Comparison of ENCODE assay signal across 8 mouse cellular contexts in the genomic region with DNA sequence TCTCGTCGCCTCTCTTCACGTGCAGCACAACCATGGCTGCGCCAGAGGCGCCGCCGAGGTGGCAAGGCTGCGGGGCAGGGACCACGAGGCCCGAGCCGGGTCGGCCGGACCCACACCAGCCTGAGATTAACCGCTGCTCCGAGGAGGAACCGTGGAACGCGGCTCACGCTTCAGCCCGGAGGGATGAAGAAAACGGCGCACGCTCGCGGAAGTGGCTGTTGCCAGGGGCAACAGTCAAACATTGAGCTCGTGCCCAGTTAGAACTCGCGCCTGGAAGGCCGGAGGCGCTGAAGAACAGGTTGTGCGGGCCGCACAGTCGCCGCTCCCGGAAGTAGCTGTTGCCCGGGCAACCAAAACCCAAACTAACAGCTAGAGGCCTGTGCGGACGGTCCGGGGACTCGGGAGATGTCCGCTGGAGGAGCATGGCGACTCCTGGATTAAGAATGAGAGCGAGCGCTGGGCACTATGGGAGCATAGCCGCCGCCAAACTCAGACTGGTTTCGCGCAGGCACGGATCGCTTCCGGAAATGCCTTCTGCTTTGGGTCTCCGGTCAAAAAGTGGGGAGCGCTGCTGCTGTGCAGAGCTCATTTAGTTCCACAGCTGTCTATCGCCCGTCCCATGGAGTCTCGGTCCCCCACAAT. TPM values are rescaled to one million over a fixed set of nuclear protein-coding genes. Genes with fewer than 3 reads are reported as not detected.
A peak's percentile ranks its signal among the peaks of the same experiment; 100 is the strongest.
DNase-seq lines count a peak whose midpoint lies in the region; ATAC-seq and TF ChIP-seq lines count a peak whose summit lies in the region.

Cfap298 (minus strand) TSS at position 428 of the 642 bp plus-strand sequence.

- peaks cover 25% of the 10 kb centered on the region for H3K4me1 ChIP-seq in erythroblast, embryonic 14.5 days (ENCODE audit: control insufficient read depth)
- no peaks in the 10 kb centered on the region for H3K4me1 ChIP-seq in heart, embryonic 11.5 days (ENCODE audit: control insufficient read depth, insufficient read depth, low read length)
- H3K4me1 ChIP-seq in kidney, embryonic 16.5 days (ENCODE audit: insufficient read depth, low read length): peaks cover 3% of the 10 kb centered on the region; the same call in 1 of the 2 replicates
- peaks cover 2% of the 10 kb centered on the region; the same call in 1 of the 2 replicates for H3K4me1 ChIP-seq in liver, adult 2 months (ENCODE audit: control insufficient read depth, insufficient read depth, low read length)

- H3K27me3 ChIP-seq in C2C12 (ENCODE audit: control insufficient read depth, insufficient read depth, insufficient read length): no peaks in the 10 kb centered on the region
- H3K27me3 ChIP-seq in erythroblast, embryonic 14.5 days (ENCODE audit: control insufficient read depth): no peaks in the 10 kb centered on the region
- H3K27me3 ChIP-seq in heart, embryonic 11.5 days (ENCODE audit: control insufficient read depth, insufficient read depth, low read length): no peaks in the 10 kb centered on the region
- H3K27me3 ChIP-seq in kidney, embryonic 16.5 days (ENCODE audit: insufficient read depth, low read length): no peaks in the 10 kb centered on the region
- H3K27me3 ChIP-seq in liver, adult 2 months (ENCODE audit: control insufficient read depth, insufficient read depth, low read length): no peaks in the 10 kb centered on the region
- no peaks in the 10 kb centered on the region for H3K27me3 ChIP-seq in myocyte (ENCODE audit: control insufficient read depth, insufficient read depth, insufficient read length)
- H3K27me3 ChIP-seq in splenic B cell, adult 2 months (ENCODE audit: control insufficient read depth, insufficient read depth, low read length, poor library complexity, severe bottlenecking): no peaks in the 10 kb centered on the region

- H3K4me3 ChIP-seq in C2C12 (ENCODE audit: insufficient read depth, poor library complexity, severe bottlenecking): peak within 1 kb of the TSS; percentile 57
- H3K4me3 ChIP-seq in erythroblast, embryonic 14.5 days (replicated peaks): peak within 1 kb of the TSS; percentile 92
- H3K4me3 ChIP-seq in heart, embryonic 11.5 days (ENCODE audit: low read depth, low read length): peak within 1 kb of the TSS; percentile 88
- H3K4me3 ChIP-seq in kidney, embryonic 16.5 days (ENCODE audit: low read length): peak within 1 kb of the TSS; percentile 89
- peak within 1 kb of the TSS; percentile 82 for H3K4me3 ChIP-seq in liver, adult 2 months (ENCODE audit: insufficient read depth, low read depth, low read length)
- peak within 1 kb of the TSS; percentile 62 for H3K4me3 ChIP-seq in myocyte

- H3K27ac ChIP-seq in heart, embryonic 11.5 days (ENCODE audit: low read depth, low read length): peak within 1 kb of the TSS; percentile 85
- H3K27ac ChIP-seq in kidney, embryonic 16.5 days (ENCODE audit: low read length): peak within 1 kb of the TSS; percentile 84
- H3K27ac ChIP-seq in liver, adult 2 months (replicated peaks; ENCODE audit: insufficient read depth, low read depth, low read length): peak within 1 kb of the TSS; percentile 63

- peak within 1 kb of the TSS; percentile 84 for H3K9ac ChIP-seq in heart, embryonic 11.5 days (ENCODE audit: low read depth, low read length)
- peak within 1 kb of the TSS; percentile 88 for H3K9ac ChIP-seq in kidney, embryonic 16.5 days (replicated peaks; ENCODE audit: low read length)
- peak within 1 kb of the TSS; percentile 81 for H3K9ac ChIP-seq in liver, adult 2 months (ENCODE audit: low read depth, low read length)

- 0 out of 2 replicates have a peak, but pooled peaks have one; percentile 51 for TF ChIP-seq POLR2A in brain, embryonic 14.5 days (IDR thresholded peaks at IDR 0.05; ENCODE audit: borderline replicate concordance, extremely low read depth, insufficient read depth, insufficient read length, poor library complexity, severe bottlenecking)
- peak; percentile 26; the same call in 1 of the 2 replicates for TF ChIP-seq POLR2A in liver, adult 2 months (IDR thresholded peaks at IDR 0.05; ENCODE audit: extremely low read depth, insufficient read depth, low read length)
- peak; percentile 60 for TF ChIP-seq POLR2A in myocyte (IDR thresholded peaks at IDR 0.05; ENCODE audit: insufficient read length, low read depth)

- peak within 1 kb of the TSS; percentile 90 for H3K4me2 ChIP-seq in heart, embryonic 11.5 days
- H3K4me2 ChIP-seq in kidney, embryonic 16.5 days (replicated peaks; ENCODE audit: low read depth, low read length): peak within 1 kb of the TSS; percentile 82
- peak within 1 kb of the TSS; percentile 95 for H3K4me2 ChIP-seq in myocyte (ENCODE audit: low read depth)

- peak; percentile 92 for ATAC-seq in heart, embryonic 11.5 days (replicated peaks; ENCODE audit: insufficient number of reproducible peaks, low FRiP score, low TSS enrichment)
- ATAC-seq in kidney, embryonic 16.5 days (ENCODE audit: low FRiP score, low TSS enrichment): peak; percentile 97

- no peak for TF ChIP-seq CTCF in C2C12 (IDR thresholded peaks at IDR 0.05; ENCODE audit: control insufficient read depth, insufficient read depth, insufficient read length)
- TF ChIP-seq CTCF in brain, embryonic 14.5 days (IDR thresholded peaks at IDR 0.05; ENCODE audit: borderline replicate concordance, extremely low read depth, insufficient read depth, insufficient read length): no peak
- TF ChIP-seq CTCF in liver, adult 2 months (IDR thresholded peaks at IDR 0.05; ENCODE audit: low read depth, low read length): no peak

- under 1% methylated on average over 56 of the region's 56 CpGs for WGBS in heart, embryonic 11.5 days (ENCODE audit: insufficient replicate concordance)
- WGBS in kidney, embryonic 16.5 days: under 1% methylated on average over 56 of the region's 56 CpGs
- under 1% methylated on average over 56 of the region's 56 CpGs for WGBS in liver, adult 2 months

- H3K79me3 ChIP-seq in C2C12 (ENCODE audit: low read depth): no peaks in the 10 kb centered on the region

- DNase-seq in brain, embryonic 14.5 days (ENCODE audit: low read depth): peak; percentile 99
- DNase-seq in liver, adult 2 months (ENCODE audit: extremely low read depth, low read depth, low spot score): peak; percentile 89
- DNase-seq in splenic B cell, adult 2 months (ENCODE audit: low read depth, low spot score): peak; percentile 97

- H3K79me2 ChIP-seq in C2C12 (ENCODE audit: control insufficient read depth, insufficient read depth) (peaks cover 10% of the 10 kb centered on the region), myocyte (ENCODE audit: control insufficient read depth, insufficient read depth) (no peaks in the 10 kb centered on the region)
- peaks cover 3% of the 10 kb centered on the region; the same call in 1 of the 2 replicates for H3K79me2 ChIP-seq in liver, adult 2 months (ENCODE audit: control insufficient read depth, insufficient read depth, low read length)

- no peaks in the 10 kb centered on the region for H3K9me3 ChIP-seq in erythroblast, embryonic 14.5 days (ENCODE audit: control insufficient read depth, low read length)
- no peaks in the 10 kb centered on the region for H3K9me3 ChIP-seq in heart, embryonic 11.5 days (replicated peaks; ENCODE audit: control insufficient read depth, low read length)
- H3K9me3 ChIP-seq in kidney, embryonic 16.5 days (ENCODE audit: low read length): no peaks in the 10 kb centered on the region

- H3K36me3 ChIP-seq in C2C12 (ENCODE audit: control insufficient read depth, insufficient read depth): peaks cover 11% of the 10 kb centered on the region
- H3K36me3 ChIP-seq in erythroblast, embryonic 14.5 days (ENCODE audit: control insufficient read depth): peaks cover 47% of the 10 kb centered on the region
- no peaks in the 10 kb centered on the region; the same call in 1 of the 2 replicates for H3K36me3 ChIP-seq in heart, embryonic 11.5 days (ENCODE audit: control insufficient read depth, insufficient read depth, low read length)
- 0 out of 2 replicates have a peak, but pooled peaks cover 4% of the 10 kb centered on the region for H3K36me3 ChIP-seq in kidney, embryonic 16.5 days (ENCODE audit: insufficient read depth, low read length)
- peaks cover 7% of the 10 kb centered on the region for H3K36me3 ChIP-seq in liver, adult 2 months (ENCODE audit: control insufficient read depth, insufficient read depth, low read length)
- no peaks in the 10 kb centered on the region for H3K36me3 ChIP-seq in myocyte (ENCODE audit: control insufficient read depth, insufficient read depth)
- H3K36me3 ChIP-seq in splenic B cell, adult 2 months (ENCODE audit: control insufficient read depth, insufficient read depth, low read length, poor library complexity, severe bottlenecking): peaks cover 5% of the 10 kb centered on the region; the same call in 1 of the 2 replicates

- H3ac ChIP-seq in C2C12 (ENCODE audit: control insufficient read depth, insufficient read length, low read depth): peak within 1 kb of the TSS; percentile 78
- peak within 1 kb of the TSS; percentile 37 for H3ac ChIP-seq in myocyte (ENCODE audit: control insufficient read depth, insufficient read length)

TF ChIP-seq in C2C12, 6 proteins besides CTCF, POLR2A, EP300 and RAD21:
- TF ChIP-seq MAX (IDR thresholded peaks at IDR 0.05): peak; percentile 87
- peak; percentile 8 for TF ChIP-seq USF1 (IDR thresholded peaks at IDR 0.05; ENCODE audit: low read depth)
- TF ChIP-seq FOSL1 (IDR thresholded peaks at IDR 0.05; ENCODE audit: insufficient read depth, low read length, poor library complexity, severe bottlenecking): no peak
- TF ChIP-seq MYOD1 (IDR thresholded peaks at IDR 0.05; ENCODE audit: control insufficient read depth, insufficient read length, low read depth): no peak
- TF ChIP-seq MYOG (IDR thresholded peaks at IDR 0.05; ENCODE audit: control insufficient read depth, extremely low read depth, insufficient read length): no peak
- TF ChIP-seq CEBPB (IDR thresholded peaks at IDR 0.05; ENCODE audit: low read depth): no peak

TF ChIP-seq in myocyte, 11 proteins besides CTCF, POLR2A, EP300 and RAD21 (continues in another document):
- no peak for TF ChIP-seq CEBPB (IDR thresholded peaks at IDR 0.05; ENCODE audit: insufficient read depth, poor library complexity, severe bottlenecking)
- TF ChIP-seq MAX (IDR thresholded peaks at IDR 0.05; ENCODE audit: low read depth): peak; percentile 75
- TF ChIP-seq POLR2AphosphoS2 (IDR thresholded peaks at IDR 0.05; ENCODE audit: insufficient read length, low read depth): no peak
- no peak for TF ChIP-seq TCF3 (IDR thresholded peaks at IDR 0.05; ENCODE audit: insufficient read length, low read depth)
- no peak for TF ChIP-seq E2F4 (IDR thresholded peaks at IDR 0.05; ENCODE audit: insufficient read depth)
- peak; percentile 8 for TF ChIP-seq USF1 (IDR thresholded peaks at IDR 0.05; ENCODE audit: low read depth)
- TF ChIP-seq REST (IDR thresholded peaks at IDR 0.05; ENCODE audit: insufficient read depth, insufficient read length): no peak

RNA-seq across cellular contexts. Expression of gene Cfap298, which starts in this region (rescaled TPM):
- polyA plus RNA-seq in C2C12 (2012; fragmentation: generic; extraction: Trizol) (31.6 TPM), myocyte (2012; fragmentation: generic; extraction: Trizol) (21.9 TPM)
- 23.0 and 24.4 TPM in 2 replicates for polyA plus RNA-seq in brain, embryonic 14.5 days (2012; rRNA removed)
- 1.9 and 2.1 TPM in 2 replicates for polyA plus RNA-seq in erythroblast, embryonic 14.5 days (2012)
- 47.0 and 51.7 TPM in 2 replicates for polyA plus RNA-seq in heart, embryonic 11.5 days (2014; fragmentation: Nextera tagmentation; extraction: Ambion mirVana)
- 43.0 and 44.0 TPM in 2 replicates for polyA plus RNA-seq in kidney, embryonic 16.5 days (2015; fragmentation: Nextera tagmentation; extraction: Ambion mirVana)
- total RNA-seq in liver, adult 2 months (2014; rRNA removed): 10.8 and 14.0 TPM in 2 replicates
- 15.5 and 22.5 TPM in 2 replicates for polyA plus RNA-seq in liver, adult 2 months (2012; rRNA removed)

Comparison
In these comparisons a context has a peak if more than half of its experiments do, and no peak if none do; other contexts are left out.
1. Peak in every context shown above with its lines: DNase-seq, ATAC-seq, H3K4me3 ChIP-seq and H3K27ac ChIP-seq.